Mouse (Mus musculus) liver, adult (tissue): ENCODE data around the gene Mctp1.

ENCODE experiments used
- GATA4 ChIP-seq: IDR thresholded peaks from 2 replicates; pipeline ENCODE4 v1.6.1; 2014; ENCODE audit warnings: mild to moderate bottlenecking, low read length; ENCODE audit not compliant: insufficient replicate concordance

Mctp1 gene

GRCm38 (mm10) chr13:76564061-76564460 is 179.7 kb downstream of the Mctp1 start:
- no peak for TF ChIP-seq GATA4

DNA sequence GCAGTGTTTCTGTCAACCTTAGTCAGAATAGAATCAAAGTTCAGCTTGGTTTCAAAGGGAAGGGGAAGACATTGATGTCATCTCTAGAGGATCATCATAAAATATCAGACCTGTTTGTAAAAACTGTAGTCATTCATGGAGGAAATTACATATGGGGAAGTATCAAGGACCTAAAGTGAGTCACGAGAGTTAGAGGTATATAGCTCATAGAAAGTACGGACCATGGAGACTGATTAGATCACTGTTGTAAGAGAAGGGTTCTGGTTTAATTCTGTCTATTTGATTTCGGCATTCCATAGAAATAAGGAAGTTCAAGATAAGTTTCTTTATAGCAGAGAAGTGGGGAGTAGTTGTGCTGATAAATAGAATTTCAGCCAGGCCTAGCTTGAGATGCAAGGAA is 181.7 kb downstream of the Mctp1 start:
- no peak for TF ChIP-seq GATA4

DNA sequence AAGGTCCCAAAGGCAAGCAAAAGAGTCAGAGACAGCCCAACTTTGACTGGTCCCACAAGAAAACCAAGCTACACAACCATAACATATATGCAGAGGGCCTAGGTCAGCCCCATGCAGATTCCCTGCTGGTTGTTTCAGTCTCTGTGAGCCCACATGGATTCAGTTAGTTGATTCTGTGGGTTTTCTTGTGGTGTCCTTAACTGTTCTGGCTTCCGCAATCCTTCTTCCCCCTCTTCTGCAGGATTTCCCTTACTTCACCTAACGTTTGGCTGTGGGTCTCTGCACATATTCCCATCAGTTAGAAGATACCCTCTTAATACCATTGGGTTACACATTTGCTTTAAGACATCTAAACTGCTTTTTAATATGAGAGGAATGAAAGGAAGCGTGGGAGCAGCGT is 183.1 kb downstream of the Mctp1 start:
- TF ChIP-seq GATA4, result no peak

DNA sequence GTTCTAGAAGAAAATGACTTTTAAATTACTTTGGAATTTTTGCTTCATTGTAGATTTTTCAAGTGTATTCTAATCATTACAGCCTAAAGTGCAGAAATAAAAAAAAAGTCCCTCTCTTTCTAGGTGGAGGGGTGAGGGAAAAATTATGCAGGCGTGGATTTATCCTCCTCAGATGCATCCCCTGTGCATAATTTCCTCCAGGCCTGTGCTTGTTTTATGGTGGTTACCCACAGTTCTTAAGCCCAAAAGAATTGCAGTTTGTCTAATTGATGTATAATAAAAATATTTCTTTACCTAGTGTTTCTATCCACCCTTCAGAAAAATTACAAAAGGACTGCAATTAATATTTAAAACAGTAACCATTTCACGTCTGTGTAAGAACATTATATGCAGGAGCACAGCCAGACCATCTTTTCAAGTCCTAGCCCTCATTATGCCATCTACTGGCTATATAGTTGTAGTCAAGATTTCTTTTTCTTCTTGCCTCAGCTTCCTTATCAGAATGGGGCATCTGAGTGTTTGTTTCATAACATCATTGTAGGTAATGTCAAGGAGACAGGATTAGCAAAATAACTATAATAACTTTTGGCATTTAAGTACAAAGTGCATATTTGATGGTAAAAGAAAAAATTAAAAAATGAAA is 184.4 kb downstream of the Mctp1 start:
- TF ChIP-seq GATA4, result no peak

- TF ChIP-seq GATA4, result no peak
Observed at GRCm38 (mm10) chr13:76579414-76579813, 195.1 kb downstream of the Mctp1 start.

GRCm38 (mm10) chr13:76585447-76585846 is 201.1 kb downstream of the Mctp1 start:
- TF ChIP-seq GATA4, result no peak

DNA sequence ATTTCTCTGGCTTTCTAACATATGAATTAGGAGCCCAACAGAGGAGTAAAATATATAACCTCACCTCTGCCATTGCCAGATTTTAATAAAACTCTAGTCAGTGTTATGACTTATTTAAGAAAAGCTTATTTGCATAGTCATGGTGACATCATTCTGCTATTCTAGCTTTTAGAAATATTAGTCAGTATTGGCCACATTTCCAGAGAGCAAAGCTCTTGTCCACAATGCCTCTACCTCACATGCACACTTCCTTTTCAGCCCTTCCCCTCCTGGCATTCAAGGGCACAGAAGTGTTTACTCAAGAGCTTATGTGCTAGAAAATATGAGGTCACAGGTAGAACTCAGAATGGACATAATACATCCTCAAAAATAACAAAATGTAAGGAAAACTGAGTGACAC is 206.9 kb downstream of the Mctp1 start:
- TF ChIP-seq GATA4, result no peak

DNA sequence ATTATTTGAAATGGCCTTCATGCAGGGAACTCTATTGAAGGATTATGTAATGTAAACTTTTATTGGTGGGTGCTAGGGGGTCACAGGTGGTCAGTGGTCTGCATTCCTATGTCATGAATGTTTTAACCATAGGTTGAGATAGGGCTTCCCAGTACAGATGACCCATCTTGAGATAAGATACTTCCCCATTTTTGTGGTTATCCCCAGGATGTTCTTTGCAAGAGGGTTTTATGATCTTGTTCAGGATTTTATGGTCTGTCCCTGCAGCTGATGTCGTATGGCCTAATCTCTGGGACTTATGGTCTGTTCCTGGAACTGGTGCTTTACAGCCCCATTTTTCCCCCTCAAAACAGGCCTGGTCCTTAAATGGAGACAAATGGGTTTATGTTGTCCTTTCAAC is 207.4 kb downstream of the Mctp1 start:
- no peak for TF ChIP-seq GATA4

- no peak for TF ChIP-seq GATA4
Observed at GRCm38 (mm10) chr13:76592908-76593307, 208.6 kb downstream of the Mctp1 start.

GRCm38 (mm10) chr13:76597005-76597404 is 212.7 kb downstream of the Mctp1 start:
- TF ChIP-seq GATA4, result no peak

DNA sequence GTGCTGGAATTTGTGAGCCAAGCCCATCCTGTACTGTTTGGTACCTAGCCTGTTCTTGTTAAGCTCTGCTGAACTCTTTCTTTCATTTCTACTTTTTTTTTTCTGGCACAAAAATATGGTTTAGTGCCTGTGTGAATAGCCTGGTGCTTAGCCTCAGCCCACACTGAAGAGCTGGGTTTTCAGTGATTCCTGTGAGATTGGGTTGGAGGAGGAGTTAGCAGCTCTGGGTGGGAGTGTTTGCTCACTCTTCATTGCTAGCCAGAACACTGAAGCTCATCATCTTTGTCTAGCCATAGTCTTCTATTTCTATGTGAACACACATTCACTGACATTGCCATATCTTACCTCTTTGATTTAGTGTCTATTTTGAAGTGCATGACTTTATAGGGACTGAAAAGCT is 225.1 kb downstream of the Mctp1 start:
- TF ChIP-seq GATA4, result no peak

GRCm38 (mm10) chr13:76611499-76611898 is 227.2 kb downstream of the Mctp1 start:
- no peak for TF ChIP-seq GATA4

DNA sequence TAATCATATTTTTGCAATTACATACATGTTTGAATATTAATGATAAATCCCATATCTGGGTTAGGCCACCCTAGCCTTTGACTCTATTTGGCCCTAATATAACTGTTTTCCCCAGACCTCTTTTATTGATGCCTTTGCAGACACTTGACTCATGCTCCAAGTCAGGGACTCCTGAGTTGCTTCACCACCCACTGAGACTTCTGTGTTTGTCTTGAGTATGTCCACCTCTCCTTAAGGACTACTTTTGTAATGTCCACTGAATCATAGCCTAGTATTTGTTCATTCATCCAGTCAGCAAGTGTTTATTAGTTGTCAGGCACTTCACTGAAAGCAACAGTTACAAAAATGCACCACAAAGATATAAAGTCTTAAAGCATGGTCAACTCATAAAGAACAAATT is 235.8 kb downstream of the Mctp1 start:
- no peak for TF ChIP-seq GATA4

DNA sequence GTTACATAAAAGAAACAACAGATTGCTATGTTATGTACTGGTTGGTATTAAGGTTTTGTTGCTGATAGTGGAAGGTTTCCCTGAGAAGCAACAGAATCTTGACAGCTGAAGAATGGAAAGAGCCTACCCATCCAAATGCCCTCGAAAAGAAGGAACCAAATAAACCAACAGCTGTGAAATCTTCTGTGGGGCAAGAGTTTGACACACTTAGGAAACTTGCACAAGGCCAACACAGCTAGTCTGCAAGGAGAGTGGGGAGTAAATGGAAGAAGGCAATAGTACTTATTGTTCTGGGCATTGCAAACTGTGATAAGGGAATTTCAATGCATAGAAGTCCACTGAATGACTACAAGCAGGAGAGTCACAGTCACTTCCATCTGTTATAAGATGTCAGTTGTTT is 236.2 kb downstream of the Mctp1 start:
- no peak for TF ChIP-seq GATA4

DNA sequence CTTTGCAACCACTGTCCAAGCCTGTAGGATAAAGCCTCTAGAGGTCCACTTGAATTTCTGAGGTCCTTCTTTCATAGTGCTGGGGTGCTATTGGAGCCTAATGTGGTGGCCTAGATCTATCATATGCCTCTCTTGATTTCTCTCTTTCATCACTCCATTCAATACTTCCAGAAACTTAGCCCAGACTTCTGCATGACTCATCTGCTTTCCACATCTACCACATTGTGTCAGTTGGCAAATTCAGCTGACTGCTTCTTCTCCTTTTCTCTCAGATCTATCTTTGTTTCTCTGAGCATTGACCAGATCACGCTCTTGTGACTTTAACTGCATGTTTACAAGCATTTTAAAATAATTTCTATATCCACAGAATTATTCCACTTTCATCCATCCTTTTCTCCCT is 249.4 kb downstream of the Mctp1 start:
- no peak for TF ChIP-seq GATA4

- TF ChIP-seq GATA4, result no peak
Observed at GRCm38 (mm10) chr13:76638282-76638681, 253.9 kb downstream of the Mctp1 start.

DNA sequence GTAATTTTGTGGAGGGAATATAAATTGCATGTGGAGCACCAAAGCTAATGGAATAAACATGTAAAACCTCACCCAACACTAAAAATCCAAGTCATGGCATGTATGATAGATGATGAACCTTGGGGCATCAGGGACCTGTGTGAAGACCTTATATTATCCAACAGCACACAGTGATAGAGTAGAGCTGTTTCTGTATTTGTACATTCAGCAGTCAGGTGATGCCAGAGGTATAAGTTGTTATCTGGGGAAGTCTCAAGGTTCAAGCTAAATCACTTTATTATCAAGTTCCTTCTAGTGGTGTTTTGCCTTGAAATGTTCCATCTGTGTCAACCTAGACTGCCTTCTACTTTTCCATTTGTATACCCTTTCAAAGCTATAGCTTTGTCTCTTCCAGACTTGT is 275.2 kb downstream of the Mctp1 start:
- TF ChIP-seq GATA4, result no peak
